Mouse (Mus musculus) cerebellum, adult 2 months (tissue): ENCODE data around the gene Gnl1.

Experiments used
- CTCF ChIP-seq: fragments of 200-500 bp; IDR thresholded peaks from 2 replicates; pipeline ENCODE4 v1.5.1; 2011; ENCODE audit warnings: low read depth, mild to moderate bottlenecking, control low read depth, low read length, moderate library complexity, borderline replicate concordance; ENCODE audit not compliant: insufficient read depth
- POLR2A ChIP-seq: fragments of 200-500 bp; IDR thresholded peaks from 2 replicates; pipeline ENCODE4 v1.6.1; 2011; ENCODE audit warnings: low read length, control low read depth, borderline replicate concordance; ENCODE audit not compliant: insufficient read depth

DNA sequence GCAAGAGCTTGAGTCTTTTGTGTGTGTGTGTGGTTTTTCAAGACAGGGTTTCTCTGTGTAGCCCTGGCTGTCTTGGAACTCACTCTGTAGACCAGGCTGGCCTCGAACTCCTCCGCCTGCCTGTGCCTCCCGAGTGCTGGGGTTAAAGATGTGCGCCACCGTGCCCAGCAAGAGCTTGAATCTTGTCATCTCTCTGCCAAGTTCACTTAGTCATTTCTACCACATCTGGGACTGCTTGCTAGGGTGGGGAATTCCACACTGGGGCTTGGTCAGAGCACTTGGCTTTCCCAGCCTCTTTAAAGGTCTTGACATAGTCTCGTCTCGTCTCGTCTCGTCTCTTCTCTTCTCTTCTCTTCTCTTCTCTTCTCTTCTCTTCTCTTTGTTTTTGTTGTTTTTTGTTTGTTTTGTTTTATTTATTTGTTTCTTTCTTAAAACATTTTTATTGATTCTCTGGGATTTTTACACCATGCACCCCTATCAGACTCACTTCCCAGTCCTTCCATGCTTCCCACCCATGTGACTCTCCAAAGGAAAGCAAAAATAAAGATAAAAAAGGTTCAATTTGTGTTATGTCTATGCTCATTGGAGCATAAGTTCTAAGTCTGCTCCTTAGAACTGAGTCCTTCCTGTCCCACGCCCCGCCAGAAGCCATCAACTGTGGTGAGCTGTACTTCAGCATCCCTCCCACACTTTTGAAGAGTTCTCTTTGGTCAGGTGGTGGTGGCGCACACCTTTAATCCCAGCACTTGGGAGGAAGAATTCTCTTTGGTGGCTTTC is 21.7 kb downstream of the Gnl1 start:
- no peak for TF ChIP-seq CTCF
- TF ChIP-seq POLR2A: no peak
